ENCODE assay signal across 18 mouse cellular contexts in genomic region chr16:8620315-8621115, GRCm38 (mm10). TPM values are rescaled to one million over a fixed set of nuclear protein-coding genes. Genes with fewer than 3 reads are reported as not detected.
A peak's percentile ranks its signal among the peaks of the same experiment; 100 is the strongest.
DNase-seq lines count a peak whose midpoint lies in the region; ATAC-seq and TF ChIP-seq lines count a peak whose summit lies in the region.
"Had no signal": no experiment of that assay in that cellular context is flagged by ENCODE, and none has a peak within 500 bp of the region (broad histone marks: within the 10 kb centered on the region; RNA-seq: fewer than 3 reads in every experiment).

No protein-coding gene starts in this region.

- CTCF ChIA-PET in Patski (lab: Charles Lee), result no interaction called here

- 0 out of 2 replicates have a peak overlapping the region, but pooled peaks have one; percentile 6 for H3K27ac ChIP-seq in limb, embryonic 15.5 days
- no peak overlapping the region for H3K27ac ChIP-seq in limb, embryonic 10.5 days
- peak overlapping the region; percentile 16; the same call in 1 of the 2 replicates for H3K27ac ChIP-seq in intestine, embryonic 14.5 days (ENCODE audit: low read depth)
- H3K27ac ChIP-seq: forebrain, embryonic 10.5 days; macrophage; midbrain, embryonic 10.5 days had no signal

- H3K27me3 ChIP-seq in limb, embryonic 15.5 days, result no peaks in the 10 kb centered on the region
- H3K27me3 ChIP-seq in limb, embryonic 10.5 days (ENCODE audit: low read depth, poor library complexity, severe bottlenecking), result no peaks in the 10 kb centered on the region
- H3K27me3 ChIP-seq in Patski, result no peaks in the 10 kb centered on the region
- H3K27me3 ChIP-seq in intestine, embryonic 14.5 days (replicated peaks; ENCODE audit: control insufficient read depth, insufficient read depth, low read length), result no peaks in the 10 kb centered on the region

- POLR2A ChIA-PET in Patski (lab: Charles Lee), result no interaction called here

- no peaks in the 10 kb centered on the region for H3K9me3 ChIP-seq in limb, embryonic 15.5 days
- H3K9me3 ChIP-seq in limb, embryonic 10.5 days (replicated peaks), result no peaks in the 10 kb centered on the region
- no peaks in the 10 kb centered on the region for H3K9me3 ChIP-seq in intestine, embryonic 14.5 days (ENCODE audit: control insufficient read depth, low read length)

- 72% methylated on average over 16 of the region's 16 CpGs for WGBS in limb, embryonic 15.5 days
- 90% methylated on average over 16 of the region's 16 CpGs for WGBS in limb, embryonic 10.5 days
- 46% methylated on average over 16 of the region's 16 CpGs for WGBS in intestine, embryonic 14.5 days

- H3K9ac ChIP-seq in limb, embryonic 15.5 days, result no peak overlapping the region
- no peak overlapping the region for H3K9ac ChIP-seq in intestine, embryonic 14.5 days (ENCODE audit: low read length)

- no peak overlapping the region for H3K4me3 ChIP-seq in limb, embryonic 15.5 days
- H3K4me3 ChIP-seq in limb, embryonic 10.5 days, result no peak overlapping the region
- H3K4me3 ChIP-seq in intestine, embryonic 14.5 days (ENCODE audit: low read depth, low read length), result no peak overlapping the region
- H3K4me3 ChIP-seq: forebrain, embryonic 10.5 days; midbrain, embryonic 10.5 days had no signal

- no peak for TF ChIP-seq CTCF in Patski (IDR thresholded peaks at IDR 0.05)

- no peak overlapping the region for H3K4me2 ChIP-seq in limb, embryonic 15.5 days
- H3K4me2 ChIP-seq in intestine, embryonic 14.5 days (ENCODE audit: low read length), result no peak overlapping the region

- H3K4me1 ChIP-seq in limb, embryonic 15.5 days, result 0 out of 2 replicates have a peak, but pooled peaks cover 2% of the 10 kb centered on the region
- H3K4me1 ChIP-seq in limb, embryonic 10.5 days, result peaks cover 10% of the 10 kb centered on the region; the same call in 1 of the 2 replicates
- H3K4me1 ChIP-seq in intestine, embryonic 14.5 days (replicated peaks; ENCODE audit: control insufficient read depth, insufficient read depth, low read length), result peaks cover 13% of the 10 kb centered on the region

- in situ Hi-C loops in Patski (cut with MboI; ENCODE audit: low pct_unique_long_range_greater_than_20kb), result no loop called here

- peaks cover 8% of the 10 kb centered on the region for H3K36me3 ChIP-seq in limb, embryonic 15.5 days
- H3K36me3 ChIP-seq in limb, embryonic 10.5 days, result no peaks in the 10 kb centered on the region
- H3K36me3 ChIP-seq in intestine, embryonic 14.5 days (ENCODE audit: control insufficient read depth, insufficient read depth, low read length), result 0 out of 2 replicates have a peak, but pooled peaks cover 3% of the 10 kb centered on the region
- H3K36me3 ChIP-seq: forebrain, embryonic 10.5 days had no signal

- no peak for ATAC-seq in limb, embryonic 15.5 days (ENCODE audit: insufficient number of reproducible peaks, low FRiP score, low TSS enrichment, low read depth)
- ATAC-seq in Patski, result peak; percentile 28
- ATAC-seq in intestine, embryonic 14.5 days (replicated peaks; ENCODE audit: low FRiP score, low TSS enrichment, low read depth), result peak; percentile 51
- ATAC-seq: hindbrain, embryonic 16.5 days had no signal

- DNase-seq in limb, embryonic 10.5 days (ENCODE audit: low spot score), result no peak
- DNase-seq in Patski (ENCODE audit: low read depth, low spot score), result no peak
- DNase-seq in intestine, embryonic 14.5 days (ENCODE audit: low spot score), result no peak
- peak; percentile 42 for DNase-seq in skeletal muscle tissue, adult 2 months (ENCODE audit: low read depth, low spot score)
- no peak for DNase-seq in thymus, postnatal 0 days (ENCODE audit: low spot score)
- DNase-seq in MN1 (ENCODE audit: low spot score), result no peak
- DNase-seq in retina, postnatal 1 day, result no peak
- DNase-seq: adrenal gland, adult 8-10 months; B cell, adult 2 months; cerebellum, adult 9-11 months; kidney, adult 9 months; spleen, adult 18-20 months; thymus, postnatal 36 days had no signal

RNA-seq across cellular contexts. Expression of gene Pmm2, which starts 17.0 kb away (rescaled TPM):
- polyA plus RNA-seq in limb, embryonic 15.5 days (2015; fragmentation: Nextera tagmentation; extraction: Ambion mirVana), result 52.8 and 55.1 TPM in 2 replicates
- polyA plus RNA-seq in limb, embryonic 10.5 days (2016; fragmentation: Nextera tagmentation; extraction: Ambion mirVana), result 54.6 and 61.2 TPM in 2 replicates
- polyA plus RNA-seq in Patski (2021), result 48.5 TPM
- polyA plus RNA-seq in intestine, embryonic 14.5 days (2014; fragmentation: Nextera tagmentation; extraction: Ambion mirVana), result 65.5 and 73.1 TPM in 2 replicates
- 53.3 and 60.3 TPM in 2 replicates for polyA plus RNA-seq in thymus, postnatal 0 days (2015; fragmentation: Nextera tagmentation; extraction: Ambion mirVana)

RNA-seq across cellular contexts. Expression of gene Tmem186, which starts 17.0 kb away (rescaled TPM):
- polyA plus RNA-seq in limb, embryonic 15.5 days (2015; fragmentation: Nextera tagmentation; extraction: Ambion mirVana), result 18.8 and 20.4 TPM in 2 replicates
- polyA plus RNA-seq in limb, embryonic 10.5 days (2016; fragmentation: Nextera tagmentation; extraction: Ambion mirVana), result 22.9 and 26.0 TPM in 2 replicates
- 12.6 TPM for polyA plus RNA-seq in Patski (2021)
- 15.6 and 16.8 TPM in 2 replicates for polyA plus RNA-seq in intestine, embryonic 14.5 days (2014; fragmentation: Nextera tagmentation; extraction: Ambion mirVana)
- polyA plus RNA-seq in thymus, postnatal 0 days (2015; fragmentation: Nextera tagmentation; extraction: Ambion mirVana), result 20.1 and 22.8 TPM in 2 replicates

RNA-seq across cellular contexts. Expression of gene Carhsp1, which starts 51.4 kb away (rescaled TPM):
- polyA plus RNA-seq in limb, embryonic 15.5 days (2015; fragmentation: Nextera tagmentation; extraction: Ambion mirVana), result 85.1 and 85.5 TPM in 2 replicates
- 152 and 166 TPM in 2 replicates for polyA plus RNA-seq in limb, embryonic 10.5 days (2016; fragmentation: Nextera tagmentation; extraction: Ambion mirVana)
- polyA plus RNA-seq in Patski (2021), result 92.6 TPM
- 41.5 and 43.4 TPM in 2 replicates for polyA plus RNA-seq in intestine, embryonic 14.5 days (2014; fragmentation: Nextera tagmentation; extraction: Ambion mirVana)
- 34.2 and 37.6 TPM in 2 replicates for polyA plus RNA-seq in thymus, postnatal 0 days (2015; fragmentation: Nextera tagmentation; extraction: Ambion mirVana)
